Mouse (Mus musculus) intestine, embryonic 14.5 days (tissue): Measurements from ENCODE around the gene Kcnq1. TPM values are rescaled to one million over a fixed set of nuclear protein-coding genes. Genes with fewer than 3 reads are reported as not detected.

Source experiments
- ATAC-seq: fragments of 200-750 bp; cut with Nextera tagmentation; replicated peaks from 2 replicates; pipeline ENCODE4 v1.8.0; 2017; ENCODE audit warnings: low read depth, moderate number of reproducible peaks, moderate TSS enrichment, moderate library complexity; ENCODE audit not compliant: low FRiP score, low TSS enrichment
- DNase-seq: peaks from one replicate; pipeline ENCODE4 v3.0.0-alpha.2; 2018; ENCODE audit warnings: low spot score
- H3K27ac ChIP-seq: fragments of 300-500 bp; sonication (generic); 2 replicates; pipeline ENCODE4 v1.5.1; 2014; ENCODE audit warnings: low read depth, mild to moderate bottlenecking, control low read depth
- H3K27me3 ChIP-seq: fragments of 300-500 bp; sonication (generic); replicated peaks from 2 replicates; pipeline ENCODE4 v1.6.1; 2014; ENCODE audit warnings: low read length, control low read depth; ENCODE audit not compliant: control insufficient read depth, insufficient read depth
- H3K36me3 ChIP-seq: fragments of 300-500 bp; sonication (generic); 2 replicates; pipeline ENCODE4 v1.6.1; 2014; ENCODE audit warnings: low read length, control low read depth; ENCODE audit not compliant: control insufficient read depth, insufficient read depth
- H3K4me1 ChIP-seq: fragments of 300-500 bp; sonication (generic); replicated peaks from 2 replicates; pipeline ENCODE4 v1.6.1; 2014; ENCODE audit warnings: low read length, control low read depth, mixed read lengths; ENCODE audit not compliant: control insufficient read depth, insufficient read depth
- H3K4me2 ChIP-seq: fragments of 300-500 bp; sonication (generic); 2 replicates; pipeline ENCODE4 v1.6.1; 2014; ENCODE audit warnings: low read length
- H3K4me3 ChIP-seq: fragments of 300-500 bp; sonication (generic); 2 replicates; pipeline ENCODE4 v1.5.1; 2014; ENCODE audit warnings: low read depth, low read length, control low read depth, mixed read lengths
- H3K9ac ChIP-seq: fragments of 300-500 bp; sonication (generic); 2 replicates; pipeline ENCODE4 v1.6.1; 2014; ENCODE audit warnings: mild to moderate bottlenecking, low read length
- H3K9me3 ChIP-seq: fragments of 300-500 bp; sonication (generic); 2 replicates; pipeline ENCODE4 v1.6.1; 2016; ENCODE audit warnings: low read length, control low read depth; ENCODE audit not compliant: control insufficient read depth
- WGBS: fragments of 180-500 bp; shearing (Covaris S2); extraction: QIAGEN DNeasy Blood & Tissue Kit; methylation state at CpG from one replicate; pipeline ENCODE4 v1.1.7; 2014; 5-methylcytosine and 5-hydroxymethylcytosine counted together
- polyA plus RNA-seq: library from polyadenylated mRNA; unstranded; fragments of >200 nt; fragmentation: Nextera tagmentation; extraction: Ambion mirVana; gene quantifications from 2 replicates; pipeline ENCODE4 v1.2.1, GENCODE M21; 2014

The Kcnq1 gene
- polyA plus RNA-seq, 1 experiment from 2014 or later, result 5.3 TPM

- H3K4me2 ChIP-seq, result no peak overlapping the region
- H3K36me3 ChIP-seq, result 0 out of 2 replicates have a peak, but pooled peaks cover 3% of the 10 kb centered on the region
- H3K9me3 ChIP-seq, result no peaks in the 10 kb centered on the region
- no peak for DNase-seq
- H3K4me3 ChIP-seq, result no peak overlapping the region
- H3K9ac ChIP-seq, result no peak overlapping the region
- H3K27me3 ChIP-seq, result no peaks in the 10 kb centered on the region
- 0 out of 2 replicates have a peak, but pooled peaks have one; percentile 43 for ATAC-seq
- H3K27ac ChIP-seq, result no peak overlapping the region
- WGBS, result 47% methylated on average over 8 of the region's 8 CpGs
- peaks cover 51% of the 10 kb centered on the region for H3K4me1 ChIP-seq
Measured at GRCm38 (mm10) chr7:143286532-143287290, 180.5 kb downstream of the Kcnq1 start.

- ATAC-seq (no peak), DNase-seq (no peak)
- 60% methylated on average over 7 of the region's 7 CpGs for WGBS
- Histone ChIP-seq H3K4me1 (peaks cover 60% of the 10 kb centered on the region), H3K9me3 (no peaks in the 10 kb centered on the region), H3K27me3 (no peaks in the 10 kb centered on the region), H3K9ac (no peak overlapping the region), H3K4me3 (no peak overlapping the region), H3K27ac (no peak overlapping the region), H3K36me3 (0 out of 2 replicates have a peak, but pooled peaks cover 2% of the 10 kb centered on the region), H3K4me2 (no peak overlapping the region)
Measured at GRCm38 (mm10) chr7:143288135-143288534, 182.0 kb downstream of the Kcnq1 start.

GRCm38 (mm10) chr7:143289082-143289849, 183.1 kb downstream of the Kcnq1 start:
- Histone ChIP-seq H3K9me3 (no peaks in the 10 kb centered on the region), H3K4me3 (no peak overlapping the region), H3K9ac (no peak overlapping the region), H3K4me2 (no peak overlapping the region), H3K27me3 (no peaks in the 10 kb centered on the region), H3K4me1 (peaks cover 49% of the 10 kb centered on the region), H3K36me3 (no peaks in the 10 kb centered on the region), H3K27ac (no peak overlapping the region)
- ATAC-seq, result no peak
- 67% methylated on average over 3 of the region's 3 CpGs for WGBS
- DNase-seq, result no peak

- WGBS, result 55% methylated on average over 20 of the region's 20 CpGs
Measured at GRCm38 (mm10) chr7:143294690-143295355, 188.7 kb downstream of the Kcnq1 start.

GRCm38 (mm10) chr7:143295356-143296000, 189.3 kb downstream of the Kcnq1 start:
- Histone ChIP-seq H3K4me1 (peaks cover 24% of the 10 kb centered on the region), H3K9me3 (peaks cover 10% of the 10 kb centered on the region; the same call in 1 of the 2 replicates), H3K4me3 (peak overlapping the region; percentile 62), H3K27me3 (no peaks in the 10 kb centered on the region), H3K9ac (peak overlapping the region; percentile 68), H3K36me3 (no peaks in the 10 kb centered on the region), H3K4me2 (peak overlapping the region; percentile 57), H3K27ac (peak overlapping the region; percentile 84)
- DNase-seq (peak; percentile 68), ATAC-seq (no peak)
- WGBS, result 48% methylated on average over 47 of the region's 47 CpGs

More at GRCm38 (mm10) chr7:143294690-143295355, 188.7 kb downstream of the Kcnq1 start:
- Histone ChIP-seq H3K4me2 (peak overlapping the region; percentile 57), H3K9me3 (peaks cover 10% of the 10 kb centered on the region; the same call in 1 of the 2 replicates), H3K9ac (peak overlapping the region; percentile 68), H3K27ac (peak overlapping the region; percentile 84), H3K36me3 (no peaks in the 10 kb centered on the region), H3K4me1 (peaks cover 24% of the 10 kb centered on the region), H3K27me3 (no peaks in the 10 kb centered on the region), H3K4me3 (peak overlapping the region; percentile 62)
- no peak for ATAC-seq
- DNase-seq, result no peak

- DNase-seq (peak; percentile 68), ATAC-seq (peak; percentile 29)
- Histone ChIP-seq H3K4me3 (peak overlapping the region; percentile 62), H3K36me3 (no peaks in the 10 kb centered on the region), H3K27me3 (no peaks in the 10 kb centered on the region), H3K9ac (peak overlapping the region; percentile 68), H3K9me3 (peaks cover 10% of the 10 kb centered on the region; the same call in 1 of the 2 replicates), H3K27ac (peak overlapping the region; percentile 84), H3K4me1 (peaks cover 26% of the 10 kb centered on the region), H3K4me2 (peak overlapping the region; percentile 57)
- 42% methylated on average over 20 of the region's 20 CpGs for WGBS
Measured at GRCm38 (mm10) chr7:143296001-143296379, 189.8 kb downstream of the Kcnq1 start.

GRCm38 (mm10) chr7:143296384-143296801, 190.2 kb downstream of the Kcnq1 start:
- WGBS, result 57% methylated on average over 17 of the region's 17 CpGs
- no peaks in the 10 kb centered on the region for H3K36me3 ChIP-seq
- peaks cover 10% of the 10 kb centered on the region; the same call in 1 of the 2 replicates for H3K9me3 ChIP-seq
- peak; percentile 94 for DNase-seq
- H3K27ac ChIP-seq, result peak overlapping the region; percentile 84
- peaks cover 22% of the 10 kb centered on the region for H3K4me1 ChIP-seq
- peak; percentile 91 for ATAC-seq
- H3K9ac ChIP-seq, result peak overlapping the region; percentile 68
- peak overlapping the region; percentile 62 for H3K4me3 ChIP-seq
- H3K27me3 ChIP-seq, result no peaks in the 10 kb centered on the region
- H3K4me2 ChIP-seq, result peak overlapping the region; percentile 57

GRCm38 (mm10) chr7:143300037-143300436, 193.9 kb downstream of the Kcnq1 start:
- 0 out of 2 replicates have a peak, but pooled peaks have one; percentile 22 for ATAC-seq

More at GRCm38 (mm10) chr7:143300037-143300436, 193.9 kb downstream of the Kcnq1 start:
- H3K4me2 ChIP-seq, result no peak overlapping the region
- H3K27ac ChIP-seq, result peak overlapping the region; percentile 69; the same call in 1 of the 2 replicates
- no peaks in the 10 kb centered on the region for H3K36me3 ChIP-seq
- WGBS, result 28% methylated on average over 7 of the region's 7 CpGs
- no peak for DNase-seq
- no peaks in the 10 kb centered on the region for H3K27me3 ChIP-seq
- H3K4me1 ChIP-seq, result peaks cover 22% of the 10 kb centered on the region; the same call in 1 of the 2 replicates
- no peak overlapping the region for H3K4me3 ChIP-seq
- H3K9me3 ChIP-seq, result peaks cover 10% of the 10 kb centered on the region; the same call in 1 of the 2 replicates
- H3K9ac ChIP-seq, result no peak overlapping the region
